ENCODE assay signal across 8 mouse cellular contexts in genomic region chr3:59343026-59343425, GRCm38 (mm10). TPM values are rescaled to one million over a fixed set of nuclear protein-coding genes. Genes with fewer than 3 reads are reported as not detected.
DNase-seq lines count a peak whose midpoint lies in the region; ATAC-seq and TF ChIP-seq lines count a peak whose summit lies in the region.

No protein-coding gene starts in this region.

- H3K4me1 ChIP-seq in neural tube, embryonic 11.5 days (ENCODE audit: control insufficient read depth, insufficient read depth, low read length) = no peaks in the 10 kb centered on the region
- H3K4me1 ChIP-seq in hindbrain, embryonic 13.5 days (replicated peaks) = peaks cover 8% of the 10 kb centered on the region
- H3K4me1 ChIP-seq in lung, embryonic 14.5 days (ENCODE audit: insufficient read depth) = no peaks in the 10 kb centered on the region
- H3K4me1 ChIP-seq in stomach, postnatal 0 days (replicated peaks; ENCODE audit: control insufficient read depth, insufficient read depth) = 0 out of 2 replicates have a peak, but pooled peaks cover 2% of the 10 kb centered on the region
- H3K4me1 ChIP-seq in thymus, adult 2 months (replicated peaks; ENCODE audit: control insufficient read depth, insufficient read depth, low read length) = 0 out of 2 replicates have a peak, but pooled peaks cover 4% of the 10 kb centered on the region

- H3K27ac ChIP-seq in neural tube, embryonic 11.5 days (ENCODE audit: low read depth, low read length) = no peak overlapping the region
- peak overlapping the region; percentile 82 for H3K27ac ChIP-seq in gastrocnemius, adult 2 months
- H3K27ac ChIP-seq in hindbrain, embryonic 13.5 days = no peak overlapping the region
- H3K27ac ChIP-seq in lung, embryonic 14.5 days (ENCODE audit: low read depth) = peak overlapping the region; percentile 83; the same call in 1 of the 2 replicates
- no peak overlapping the region; the same call in 1 of the 2 replicates for H3K27ac ChIP-seq in stomach, postnatal 0 days (replicated peaks)
- H3K27ac ChIP-seq in thymus, adult 2 months (ENCODE audit: control insufficient read depth, insufficient read depth, low read length) = no peak overlapping the region

- ATAC-seq in neural tube, embryonic 11.5 days (ENCODE audit: insufficient read depth, low FRiP score, low TSS enrichment) = no peak
- ATAC-seq in hindbrain, embryonic 13.5 days (ENCODE audit: low FRiP score) = no peak
- peak; percentile 77 for ATAC-seq in lung, embryonic 14.5 days (ENCODE audit: insufficient read depth)
- ATAC-seq in stomach, postnatal 0 days (ENCODE audit: low FRiP score, low TSS enrichment) = no peak

- no peak for TF ChIP-seq POLR2A in thymus, adult 2 months (IDR thresholded peaks at IDR 0.05; ENCODE audit: control insufficient read depth, extremely low read depth, insufficient read depth, low read length, poor library complexity)

- no peak overlapping the region for H3K9ac ChIP-seq in neural tube, embryonic 11.5 days (ENCODE audit: low read length)
- no peak overlapping the region for H3K9ac ChIP-seq in hindbrain, embryonic 13.5 days
- H3K9ac ChIP-seq in lung, embryonic 14.5 days = 0 out of 2 replicates have a peak overlapping the region, but pooled peaks have one; percentile 59
- H3K9ac ChIP-seq in stomach, postnatal 0 days (ENCODE audit: low read length) = no peak overlapping the region

- no peak for TF ChIP-seq EP300 in stomach, postnatal 0 days (optimal IDR thresholded peaks at IDR 0.05)

- H3K27me3 ChIP-seq in neural tube, embryonic 11.5 days (ENCODE audit: control insufficient read depth, insufficient read depth, low read length) = no peaks in the 10 kb centered on the region
- no peaks in the 10 kb centered on the region for H3K27me3 ChIP-seq in hindbrain, embryonic 13.5 days
- H3K27me3 ChIP-seq in lung, embryonic 14.5 days (ENCODE audit: insufficient read depth, low read length) = no peaks in the 10 kb centered on the region
- no peaks in the 10 kb centered on the region for H3K27me3 ChIP-seq in stomach, postnatal 0 days (ENCODE audit: control insufficient read depth, insufficient read depth, low read length)
- no peaks in the 10 kb centered on the region for H3K27me3 ChIP-seq in thymus, adult 2 months (ENCODE audit: control insufficient read depth, insufficient read depth, low read length)

- intact Hi-C loops in gastrocnemius, adult 2 months (cut with DNase I) = no loop called here

- no peaks in the 10 kb centered on the region for H3K9me3 ChIP-seq in neural tube, embryonic 11.5 days (ENCODE audit: control insufficient read depth, low read length)
- H3K9me3 ChIP-seq in hindbrain, embryonic 13.5 days = no peaks in the 10 kb centered on the region
- H3K9me3 ChIP-seq in lung, embryonic 14.5 days (ENCODE audit: low read depth, low read length) = no peaks in the 10 kb centered on the region
- H3K9me3 ChIP-seq in stomach, postnatal 0 days (ENCODE audit: control insufficient read depth, low read length) = no peaks in the 10 kb centered on the region

- no peaks in the 10 kb centered on the region for H3K36me3 ChIP-seq in neural tube, embryonic 11.5 days (ENCODE audit: control insufficient read depth, insufficient read depth, low read length)
- H3K36me3 ChIP-seq in hindbrain, embryonic 13.5 days = no peaks in the 10 kb centered on the region
- 0 out of 2 replicates have a peak, but pooled peaks cover 4% of the 10 kb centered on the region for H3K36me3 ChIP-seq in lung, embryonic 14.5 days (ENCODE audit: insufficient read depth)
- no peaks in the 10 kb centered on the region for H3K36me3 ChIP-seq in stomach, postnatal 0 days (ENCODE audit: control insufficient read depth, insufficient read depth, low read length)
- H3K36me3 ChIP-seq in thymus, adult 2 months (ENCODE audit: control insufficient read depth, insufficient read depth, low read length) = no peaks in the 10 kb centered on the region

- no peak for TF ChIP-seq CTCF in gastrocnemius, adult 2 months (IDR thresholded peaks at IDR 0.05)
- no peak for TF ChIP-seq CTCF in lung, embryonic 14.5 days (IDR thresholded peaks at IDR 0.05; ENCODE audit: low read depth)
- no peak for TF ChIP-seq CTCF in stomach, postnatal 0 days (IDR thresholded peaks at IDR 0.05; ENCODE audit: low read depth)
- TF ChIP-seq CTCF in thymus, adult 2 months (IDR thresholded peaks at IDR 0.05; ENCODE audit: borderline replicate concordance, control insufficient read depth, extremely low read depth, insufficient read depth, low read length, poor library complexity) = no peak

- H3K4me2 ChIP-seq in neural tube, embryonic 11.5 days (ENCODE audit: low read depth) = peak overlapping the region; percentile 63
- H3K4me2 ChIP-seq in hindbrain, embryonic 13.5 days = peak overlapping the region; percentile 68
- H3K4me2 ChIP-seq in lung, embryonic 14.5 days = peak overlapping the region; percentile 67
- peak overlapping the region; percentile 75 for H3K4me2 ChIP-seq in stomach, postnatal 0 days (replicated peaks; ENCODE audit: low read depth)

- DNase-seq in neural tube, embryonic 11.5 days (ENCODE audit: low spot score) = no peak
- no peak for DNase-seq in neural tube, embryonic 10.5 days (ENCODE audit: extremely low spot score, low spot score)
- DNase-seq in gastrocnemius, adult 2 months = peak; percentile 69
- DNase-seq in lung, embryonic 14.5 days = peak; percentile 89
- DNase-seq in stomach, postnatal 0 days (ENCODE audit: low spot score) = no peak
- DNase-seq in thymus, adult 2 months = no peak
- no peak for DNase-seq in layer of hippocampus, postnatal 36 days

- WGBS in neural tube, embryonic 11.5 days = 69% methylated on average over 4 of the region's 4 CpGs
- WGBS in hindbrain, embryonic 13.5 days = 78% methylated on average over 4 of the region's 4 CpGs
- WGBS in lung, embryonic 14.5 days = 30% methylated on average over 4 of the region's 4 CpGs
- WGBS in stomach, postnatal 0 days = 31% methylated on average over 4 of the region's 4 CpGs
- 91% methylated on average over 4 of the region's 4 CpGs for WGBS in thymus, adult 2 months

- H3K4me3 ChIP-seq in neural tube, embryonic 11.5 days (ENCODE audit: low read depth, low read length) = no peak overlapping the region
- peak overlapping the region; percentile 71 for H3K4me3 ChIP-seq in gastrocnemius, adult 2 months
- peak overlapping the region; percentile 72 for H3K4me3 ChIP-seq in hindbrain, embryonic 13.5 days
- peak overlapping the region; percentile 47 for H3K4me3 ChIP-seq in lung, embryonic 14.5 days (ENCODE audit: low read depth, low read length)
- peak overlapping the region; percentile 61 for H3K4me3 ChIP-seq in stomach, postnatal 0 days (ENCODE audit: low read depth, low read length)
- H3K4me3 ChIP-seq in thymus, adult 2 months (ENCODE audit: control insufficient read depth, insufficient read depth, low read length) = no peak overlapping the region

RNA-seq across cellular contexts. Expression of gene Igsf10, which starts 1.2 kb away (rescaled TPM):
- 3.9 and 4.0 TPM in 2 replicates for polyA plus RNA-seq in neural tube, embryonic 11.5 days (2014; fragmentation: Nextera tagmentation; extraction: Ambion mirVana)
- total RNA-seq in gastrocnemius, adult 2 months (2021) = 1 to 10 TPM; 1.3 to 4.3 TPM
- polyA plus RNA-seq in hindbrain, embryonic 13.5 days (2015; fragmentation: Nextera tagmentation; extraction: Ambion mirVana) = 3.3 and 3.7 TPM in 2 replicates
- 9.9 and 10.3 TPM in 2 replicates for polyA plus RNA-seq in lung, embryonic 14.5 days (2014; fragmentation: Nextera tagmentation; extraction: Ambion mirVana)
- 3.2 and 4.5 TPM in 2 replicates for polyA plus RNA-seq in stomach, postnatal 0 days (2015; fragmentation: Nextera tagmentation; extraction: Ambion mirVana)
- 0.50 and 0.51 TPM in 2 replicates for polyA plus RNA-seq in thymus, adult 2 months (2012; rRNA removed)
- 1 to 10 TPM; 1.4 to 1.5 TPM for total RNA-seq in layer of hippocampus, postnatal 36 days (2021)

Comparison
In these comparisons a context has a peak if more than half of its experiments do, and no peak if none do; other contexts are left out.
1. DNase-seq: peak in gastrocnemius, adult 2 months (single experiment) and lung, embryonic 14.5 days (single experiment); none in neural tube, embryonic 11.5 days (single experiment), neural tube, embryonic 10.5 days (single experiment), stomach, postnatal 0 days (single experiment), thymus, adult 2 months (single experiment) and layer of hippocampus, postnatal 36 days (0 of 2).
2. H3K27ac ChIP-seq: peak in gastrocnemius, adult 2 months (single experiment) and lung, embryonic 14.5 days (single experiment); none in neural tube, embryonic 11.5 days (single experiment), hindbrain, embryonic 13.5 days (single experiment), stomach, postnatal 0 days (single experiment) and thymus, adult 2 months (single experiment).
3. H3K4me3 ChIP-seq: peak in gastrocnemius, adult 2 months (single experiment), hindbrain, embryonic 13.5 days (single experiment), lung, embryonic 14.5 days (single experiment) and stomach, postnatal 0 days (single experiment); none in neural tube, embryonic 11.5 days (single experiment) and thymus, adult 2 months (single experiment).
4. Peak in every context shown above with its lines, with median percentiles within 50 percentile points of each other: H3K4me2 ChIP-seq.